Mouse (Mus musculus) hindbrain, embryonic 10.5 days (tissue): ENCODE results near the gene Cldn22. TPM values are rescaled to one million over a fixed set of nuclear protein-coding genes. Genes with fewer than 3 reads are reported as not detected.
"Not testable (repeated sequence)": the region's sequence is repeated elsewhere in the genome, so short reads cannot be mapped to it uniquely, and the experiment has no call there.

ENCODE experiments used
- DNase-seq: peaks from one replicate; pipeline ENCODE4 v3.0.0-alpha.2; 2017; ENCODE audit warnings: low spot score
- H3K27ac ChIP-seq: fragments of 300-500 bp; sonication (generic); 2 replicates; pipeline ENCODE4 v1.5.1; 2016; ENCODE audit warnings: mild to moderate bottlenecking, moderate library complexity
- H3K27me3 ChIP-seq: fragments of 300-500 bp; sonication (generic); 2 replicates; pipeline ENCODE4 v1.6.1; 2016; ENCODE audit warnings: mild to moderate bottlenecking; ENCODE audit not compliant: poor library complexity, insufficient read depth, severe bottlenecking
- H3K36me3 ChIP-seq: fragments of 300-500 bp; sonication (generic); 2 replicates; pipeline ENCODE4 v1.6.1; 2016; ENCODE audit warnings: mild to moderate bottlenecking, moderate library complexity
- H3K4me1 ChIP-seq: fragments of 300-500 bp; sonication (generic); replicated peaks from 2 replicates; pipeline ENCODE4 v1.6.1; 2016; ENCODE audit warnings: mild to moderate bottlenecking
- H3K4me3 ChIP-seq: fragments of 300-500 bp; sonication (generic); 2 replicates; pipeline ENCODE4 v1.5.1; 2016; ENCODE audit warnings: mild to moderate bottlenecking, moderate library complexity
- H3K9me3 ChIP-seq: fragments of 300-500 bp; sonication (generic); 2 replicates; pipeline ENCODE4 v1.6.1; 2016; ENCODE audit warnings: mild to moderate bottlenecking, moderate library complexity
- WGBS: fragments of 180-500 bp; shearing (Covaris S2); methylation state at CpG from one replicate; pipeline ENCODE4 v1.1.7; 2016; 5-methylcytosine and 5-hydroxymethylcytosine counted together
- polyA plus RNA-seq: library from polyadenylated mRNA; unstranded; fragments of >200 nt; fragmentation: Nextera tagmentation; extraction: Ambion mirVana; gene quantifications from 2 replicates; pipeline ENCODE4 v1.2.1, GENCODE M21; 2016

Gene Cldn22
- polyA plus RNA-seq, 1 experiment from 2014 or later: not detected

DNA sequence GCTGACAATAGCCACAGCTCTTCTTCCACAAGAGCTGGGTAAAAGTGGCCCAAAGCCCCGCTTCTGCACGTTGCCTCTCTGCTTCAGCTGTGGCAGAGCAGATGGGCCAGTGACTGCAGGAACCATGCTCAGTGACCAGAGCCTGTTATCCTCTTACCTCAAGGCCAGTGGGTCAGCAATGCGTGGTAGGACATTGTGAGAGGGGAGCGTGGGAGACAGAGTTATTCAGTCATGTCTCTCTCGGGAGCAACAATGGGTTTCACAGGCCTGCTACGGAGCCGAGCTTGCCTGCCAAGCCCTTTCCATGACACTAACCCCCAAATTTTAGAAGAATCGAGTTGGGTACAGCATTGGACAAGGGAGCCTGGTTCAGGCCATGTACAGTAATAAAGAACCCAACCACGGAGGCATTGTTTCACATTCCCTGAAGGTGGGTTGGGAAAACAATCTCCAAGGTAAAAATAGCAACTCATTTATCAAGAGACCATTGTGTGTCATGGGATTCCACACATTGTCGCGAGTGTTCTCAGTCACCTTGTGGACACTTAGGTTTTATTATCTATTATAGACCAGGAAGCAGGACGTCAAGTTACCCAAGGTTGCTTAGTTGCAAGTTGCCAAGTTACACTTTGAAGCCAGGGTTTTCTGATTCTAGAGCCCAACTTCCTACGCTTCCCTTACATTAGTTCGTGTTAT is 14.2 kb upstream of the Cldn22 start:
- Histone ChIP-seq H3K36me3 (no peaks in the 10 kb centered on the region), H3K4me1 (peaks cover 4% of the 10 kb centered on the region; the same call in 1 of the 2 replicates), H3K4me3 (no peak overlapping the region), H3K9me3 (no peaks in the 10 kb centered on the region), H3K27me3 (no peaks in the 10 kb centered on the region), H3K27ac (peak overlapping the region; percentile 56; the same call in 1 of the 2 replicates)
- DNase-seq: no peak
- 86% methylated on average over 14 of the region's 14 CpGs for WGBS

DNA sequence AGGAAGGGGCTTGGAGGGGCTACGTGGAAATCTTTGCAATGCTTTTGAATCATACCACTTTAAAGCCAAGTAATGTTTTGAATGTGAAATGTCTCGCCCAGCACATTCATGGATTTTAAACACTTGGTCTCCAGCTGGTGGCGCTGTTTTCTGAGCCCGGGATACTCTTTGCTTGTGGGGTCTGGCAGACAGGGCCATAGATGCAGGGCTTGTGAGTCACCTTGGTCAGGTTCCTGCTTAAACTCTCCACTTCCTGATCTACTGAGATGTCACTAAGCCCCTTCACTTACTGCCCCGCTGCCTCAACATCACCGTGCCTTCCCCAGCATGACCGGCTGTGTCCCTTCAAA is 13.6 kb upstream of the Cldn22 start:
- Histone ChIP-seq H3K4me1 (peaks cover 4% of the 10 kb centered on the region; the same call in 1 of the 2 replicates), H3K36me3 (no peaks in the 10 kb centered on the region), H3K9me3 (no peaks in the 10 kb centered on the region), H3K27me3 (no peaks in the 10 kb centered on the region), H3K4me3 (no peak overlapping the region), H3K27ac (peak overlapping the region; percentile 56; the same call in 1 of the 2 replicates)
- DNase-seq: no peak
- 78% methylated on average over 7 of the region's 7 CpGs for WGBS

DNA sequence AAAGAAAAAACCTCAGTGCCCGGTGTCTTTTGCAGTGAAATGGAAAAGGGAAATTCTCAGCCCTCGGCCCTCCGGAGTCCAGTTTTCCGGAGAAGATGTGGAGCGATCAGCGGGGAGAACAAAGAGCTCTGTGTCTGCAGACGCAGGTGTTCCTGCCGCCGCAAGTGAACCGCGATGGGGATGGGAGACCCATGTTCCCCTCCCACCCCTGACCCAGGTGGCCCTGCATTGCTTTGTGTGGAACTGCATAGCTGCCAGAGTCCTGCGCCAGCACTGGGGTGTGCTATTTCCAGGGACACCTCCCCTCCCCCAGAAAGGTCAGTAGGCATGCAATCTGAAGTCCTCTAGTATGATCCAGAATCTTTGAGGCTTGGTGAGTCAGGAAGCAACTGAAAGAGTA is 13.1 kb upstream of the Cldn22 start:
- Histone ChIP-seq H3K4me3 (no peak overlapping the region), H3K27me3 (no peaks in the 10 kb centered on the region), H3K4me1 (peaks cover 4% of the 10 kb centered on the region; the same call in 1 of the 2 replicates), H3K27ac (peak overlapping the region; percentile 56; the same call in 1 of the 2 replicates), H3K36me3 (no peaks in the 10 kb centered on the region), H3K9me3 (no peaks in the 10 kb centered on the region)
- peak; percentile 23 for DNase-seq
- WGBS: 74% methylated on average over 12 of the region's 12 CpGs

DNA sequence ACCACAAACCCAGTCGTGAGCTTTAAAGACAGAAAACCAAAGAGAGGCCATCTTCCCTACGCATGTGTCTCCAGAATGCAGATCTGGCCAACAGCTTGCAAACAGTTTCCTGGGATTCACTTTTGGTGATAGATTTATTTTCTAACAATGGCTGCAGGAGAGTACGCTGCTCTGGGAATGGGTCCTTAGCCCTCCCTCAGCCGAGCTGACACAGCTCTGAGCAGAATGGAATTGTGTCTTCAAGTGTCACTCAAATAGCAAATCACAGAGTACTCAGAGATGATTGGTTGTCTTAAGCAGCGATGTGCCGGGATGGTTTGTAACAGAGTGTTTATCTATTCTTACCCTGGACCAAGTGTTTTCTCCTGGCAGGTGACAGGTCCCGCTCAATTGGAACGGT is 5.2 kb upstream of the Cldn22 start:
- no peaks in the 10 kb centered on the region for H3K27me3 ChIP-seq
- H3K36me3 ChIP-seq: no peaks in the 10 kb centered on the region
- no peaks in the 10 kb centered on the region for H3K9me3 ChIP-seq
- H3K27ac ChIP-seq: no peak overlapping the region
- WGBS: 93% methylated on average over 8 of the region's 8 CpGs
- H3K4me3 ChIP-seq: no peak overlapping the region
- no peak for DNase-seq
- peaks cover 4% of the 10 kb centered on the region for H3K4me1 ChIP-seq

DNA sequence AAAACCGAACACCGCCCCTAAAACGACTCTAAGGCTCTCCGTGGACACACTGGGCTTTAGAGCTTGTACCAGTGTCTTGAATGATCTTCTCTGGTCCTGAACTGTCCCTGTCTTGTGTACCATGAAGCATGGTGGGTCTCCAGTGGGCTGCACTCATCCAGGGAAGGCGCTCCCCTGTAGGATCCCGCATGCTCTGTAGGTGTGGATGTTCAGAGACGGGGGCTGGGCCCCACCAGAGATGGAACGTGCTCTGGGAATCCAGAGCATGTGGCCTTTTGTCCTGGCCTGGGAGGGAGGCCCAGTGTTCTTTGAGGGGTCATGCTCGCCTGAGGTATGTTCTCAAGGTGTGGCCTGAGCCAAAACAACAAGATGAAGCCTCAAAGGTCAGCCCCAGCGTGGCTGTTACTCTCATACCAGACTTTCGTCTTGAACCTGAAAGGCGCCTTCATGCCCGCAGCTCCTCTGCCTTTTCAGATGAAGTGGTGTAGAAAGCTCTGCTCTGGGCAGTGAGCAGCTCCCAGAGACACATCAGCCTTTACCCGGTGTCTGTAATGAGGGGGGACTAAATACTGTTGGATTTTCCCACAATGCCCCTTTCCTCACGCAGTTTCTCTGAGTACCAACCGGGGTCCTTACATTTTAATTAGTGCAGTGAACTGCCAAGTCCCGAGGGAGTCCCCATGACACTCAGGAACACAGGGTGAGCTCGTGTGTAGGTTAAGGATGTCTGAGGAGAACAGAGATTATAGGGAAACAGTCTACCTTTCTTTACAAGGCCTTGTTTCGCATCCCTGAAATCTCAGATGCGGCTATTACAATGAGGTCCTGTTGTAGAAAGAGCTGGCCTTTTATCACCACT is 3.1 kb upstream of the Cldn22 start:
- Histone ChIP-seq H3K4me3 (no peak overlapping the region), H3K4me1 (peaks cover 16% of the 10 kb centered on the region), H3K27me3 (no peaks in the 10 kb centered on the region), H3K27ac (peak overlapping the region; percentile 24), H3K36me3 (no peaks in the 10 kb centered on the region), H3K9me3 (no peaks in the 10 kb centered on the region)
- WGBS: 83% methylated on average over 20 of the region's 20 CpGs
- no peak for DNase-seq

DNA sequence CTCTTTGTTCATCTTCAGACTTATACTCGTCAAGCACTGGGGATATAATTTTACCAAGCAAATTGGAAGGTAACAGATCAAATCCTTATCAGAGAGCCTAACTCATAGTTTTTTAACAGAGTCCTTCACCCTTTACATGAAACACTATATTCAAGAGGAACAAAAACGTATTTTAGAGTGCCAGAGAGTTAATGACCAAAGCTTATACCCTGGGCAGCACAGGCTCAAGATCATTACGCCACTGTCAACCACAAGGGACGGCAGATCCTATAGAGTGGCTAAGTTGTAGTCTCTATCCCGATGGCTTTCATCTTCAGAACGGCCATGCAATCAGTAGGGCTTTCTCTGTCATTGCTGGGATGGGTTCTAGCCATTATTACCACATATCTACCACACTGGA is 2.4 kb upstream of the Cldn22 start, which contains the start of gene Cldn24:
Gene Cldn24 (plus strand): TSS at position 301 of the 400 bp plus-strand sequence.
- Histone ChIP-seq H3K36me3 (no peaks in the 10 kb centered on the region), H3K4me1 (peaks cover 16% of the 10 kb centered on the region), H3K27me3 (no peaks in the 10 kb centered on the region), H3K9me3 (no peaks in the 10 kb centered on the region), H3K27ac (peak within 1 kb of the TSS; percentile 24), H3K4me3 (no peak within 1 kb of the TSS)
- WGBS: 84% methylated on average over 6 of the region's 6 CpGs
- no peak for DNase-seq

DNA sequence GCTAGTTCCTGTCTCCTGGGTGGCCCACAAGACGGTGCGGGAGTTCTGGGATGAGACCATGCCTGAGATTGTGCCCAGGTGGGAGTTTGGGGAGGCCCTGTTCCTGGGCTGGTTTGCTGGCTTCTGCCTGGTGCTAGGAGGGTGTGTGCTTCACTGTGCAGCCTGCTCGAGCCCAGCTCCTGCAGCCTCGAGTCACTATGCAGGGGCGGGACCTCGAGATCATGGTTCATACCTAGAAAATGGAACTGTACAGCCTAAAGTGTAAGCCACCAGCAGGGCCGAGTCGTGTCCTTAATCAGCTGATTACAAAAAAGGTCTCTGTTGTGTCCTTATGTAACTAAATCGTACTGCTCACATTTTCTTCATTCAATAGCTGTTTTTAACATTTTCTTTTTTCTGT is 1.7 kb upstream of the Cldn22 start:
- H3K9me3 ChIP-seq, H3K36me3 ChIP-seq, DNase-seq, H3K27me3 ChIP-seq, H3K4me3 ChIP-seq, H3K27ac ChIP-seq: not testable (repeated sequence)
- WGBS: 83% methylated on average over 7 of the region's 9 CpGs
- peaks cover 16% of the 10 kb centered on the region for H3K4me1 ChIP-seq

DNA sequence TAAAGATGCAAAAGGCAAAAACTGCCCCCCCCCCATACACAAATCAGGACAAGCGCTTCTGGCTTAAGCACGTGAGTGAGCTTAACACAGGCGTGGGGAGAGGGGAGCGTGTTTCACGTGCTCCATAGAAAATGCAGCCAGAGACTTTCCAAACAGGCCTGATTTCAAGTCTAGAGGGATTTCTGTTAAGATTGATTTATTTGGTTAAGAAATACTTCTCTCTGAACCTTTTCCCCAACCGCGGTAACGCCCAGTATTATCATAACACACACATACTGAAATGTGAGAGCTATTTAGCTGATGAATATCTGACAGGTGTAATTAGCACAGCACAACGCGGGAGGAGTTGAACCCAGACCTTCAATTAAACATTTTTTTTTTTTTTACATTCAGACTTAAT is 505 bp upstream of the Cldn22 start:
- DNase-seq: no peak
- WGBS: 77% methylated on average over 10 of the region's 10 CpGs

DNA sequence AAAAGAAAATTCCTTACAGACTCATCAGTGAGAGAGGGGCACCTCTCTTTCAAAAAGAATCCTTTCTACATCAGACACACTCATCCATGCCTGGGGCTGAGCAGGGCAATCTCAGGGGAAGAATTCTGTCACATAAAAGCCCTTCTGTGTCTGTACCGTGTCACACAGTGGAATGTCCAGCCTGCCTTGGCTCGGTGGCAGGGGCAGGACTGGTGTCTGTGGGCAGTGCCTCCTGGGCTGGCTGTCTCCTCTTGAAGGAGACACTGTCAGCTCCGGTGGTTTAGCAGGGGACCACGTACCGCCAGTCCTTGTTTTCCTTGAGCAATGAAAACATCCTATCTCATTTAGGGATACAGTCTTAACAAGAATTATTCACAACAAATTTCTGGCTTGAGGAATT is 1.3 kb downstream of the Cldn22 start:
- WGBS: 53% methylated on average over 5 of the region's 5 CpGs
- Histone ChIP-seq H3K36me3 (peaks cover 24% of the 10 kb centered on the region), H3K27ac (peak overlapping the region; percentile 16; the same call in 1 of the 2 replicates)

More for the DNA sequence above, 505 bp upstream of the Cldn22 start:
- H3K4me1 ChIP-seq: peaks cover 21% of the 10 kb centered on the region
- no peaks in the 10 kb centered on the region for H3K9me3 ChIP-seq
- H3K4me3 ChIP-seq: no peak overlapping the region
- no peaks in the 10 kb centered on the region for H3K27me3 ChIP-seq
- peaks cover 6% of the 10 kb centered on the region for H3K36me3 ChIP-seq
- no peak overlapping the region for H3K27ac ChIP-seq

DNA sequence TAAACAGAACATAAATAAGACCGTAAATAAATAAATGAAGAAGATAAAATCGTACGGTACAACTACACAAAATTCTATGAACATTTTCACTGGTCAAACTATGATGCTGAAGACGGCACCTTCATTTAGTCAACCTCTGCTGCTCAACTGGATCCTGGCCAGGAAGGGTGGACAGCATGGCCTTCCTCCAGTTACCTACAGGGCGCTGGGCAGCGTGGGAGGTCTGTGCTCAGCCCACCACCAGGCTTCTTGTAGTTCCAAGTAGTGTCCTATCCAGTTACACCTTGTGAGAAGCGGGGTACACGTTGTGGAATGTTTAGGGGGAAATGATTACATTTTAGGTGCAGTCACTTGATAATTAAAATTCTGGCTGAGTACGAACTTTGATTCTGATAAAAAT is 2.6 kb downstream of the Cldn22 start:
- Histone ChIP-seq H3K27me3 (no peaks in the 10 kb centered on the region), H3K27ac (no peak overlapping the region), H3K36me3 (peaks cover 34% of the 10 kb centered on the region), H3K9me3 (no peaks in the 10 kb centered on the region), H3K4me3 (no peak overlapping the region), H3K4me1 (peaks cover 17% of the 10 kb centered on the region)
- no peak for DNase-seq
- 87% methylated on average over 9 of the region's 9 CpGs for WGBS

More for the DNA sequence above, 1.3 kb downstream of the Cldn22 start:
- H3K27me3 ChIP-seq: no peaks in the 10 kb centered on the region
- H3K9me3 ChIP-seq: no peaks in the 10 kb centered on the region
- DNase-seq: no peak
- H3K4me1 ChIP-seq: peaks cover 21% of the 10 kb centered on the region
- H3K4me3 ChIP-seq: no peak overlapping the region

DNA sequence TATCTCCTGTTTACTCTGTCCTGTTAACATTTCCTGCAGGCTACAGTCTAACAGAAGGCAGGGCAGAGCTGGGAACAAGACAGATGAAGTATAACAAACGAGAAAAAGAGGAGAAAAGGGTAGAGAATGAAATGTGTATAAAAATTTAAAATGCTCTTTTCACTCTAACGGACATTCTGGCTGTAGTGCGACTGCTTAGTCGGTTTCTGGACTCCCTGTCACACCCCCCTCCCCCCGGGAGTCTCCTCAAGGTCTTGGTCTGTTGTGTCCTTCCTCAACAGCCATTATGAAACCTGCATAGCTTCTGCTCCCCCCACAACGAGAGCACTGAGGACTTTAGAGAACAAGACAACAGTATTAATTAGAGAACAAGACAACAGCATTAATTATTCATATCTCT is 8.3 kb downstream of the Cldn22 start:
- no peak for DNase-seq
- Histone ChIP-seq H3K9me3 (no peaks in the 10 kb centered on the region), H3K4me1 (peaks cover 9% of the 10 kb centered on the region; the same call in 1 of the 2 replicates), H3K27me3 (no peaks in the 10 kb centered on the region), H3K36me3 (peaks cover 45% of the 10 kb centered on the region), H3K4me3 (no peak overlapping the region), H3K27ac (no peak overlapping the region)
- WGBS: 89% methylated on average over 6 of the region's 6 CpGs

DNA sequence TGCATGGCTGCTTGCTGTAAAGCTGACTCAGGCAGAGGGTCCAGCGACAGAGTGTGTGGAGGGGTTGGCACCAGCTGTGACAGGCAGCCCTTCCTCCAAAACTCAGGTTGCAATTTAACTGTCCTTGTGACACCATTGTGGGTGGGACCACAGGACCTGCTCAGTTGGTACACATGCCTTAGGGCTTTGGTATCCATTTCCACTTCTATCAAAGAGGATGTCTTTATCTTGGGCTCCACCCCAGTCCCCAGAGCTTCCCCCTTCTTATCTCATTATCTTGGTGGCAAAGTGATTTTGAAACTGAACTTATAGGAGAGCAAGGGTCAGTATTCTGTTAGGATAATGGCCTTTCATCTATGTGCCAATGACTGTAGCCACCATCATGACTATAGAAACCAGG is 9.7 kb downstream of the Cldn22 start:
- no peak for DNase-seq
- Histone ChIP-seq H3K36me3 (peaks cover 44% of the 10 kb centered on the region), H3K27ac (no peak overlapping the region), H3K4me3 (no peak overlapping the region), H3K4me1 (0 out of 2 replicates have a peak, but pooled peaks cover 5% of the 10 kb centered on the region), H3K27me3 (no peaks in the 10 kb centered on the region), H3K9me3 (no peaks in the 10 kb centered on the region)
- 83% methylated on average over 1 of the region's 1 CpGs for WGBS

DNA sequence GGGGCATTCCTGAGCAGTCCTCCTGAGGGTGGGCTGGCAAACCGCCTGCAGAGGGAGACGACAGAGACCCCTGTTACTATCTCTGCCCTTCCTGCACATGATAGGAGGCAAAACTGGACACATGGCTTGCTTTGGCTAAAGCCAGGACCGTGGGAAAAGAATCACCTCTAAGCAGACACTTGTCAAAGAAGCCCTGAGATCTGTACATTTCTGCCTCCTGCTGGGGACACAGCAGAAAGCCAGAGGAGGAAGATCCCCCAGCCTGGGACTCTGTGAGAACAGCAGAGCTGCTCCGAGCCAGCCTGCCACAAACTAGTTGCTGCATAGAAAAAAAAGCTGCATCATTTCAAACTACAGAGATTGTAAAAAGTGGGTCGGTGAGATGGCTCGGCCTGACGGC is 18.8 kb downstream of the Cldn22 start:
- WGBS: 82% methylated on average over 7 of the region's 7 CpGs
- Histone ChIP-seq H3K27ac (0 out of 2 replicates have a peak overlapping the region, but pooled peaks have one; percentile 9), H3K4me3 (no peak overlapping the region), H3K9me3 (0 out of 2 replicates have a peak, but pooled peaks cover 4% of the 10 kb centered on the region), H3K36me3 (peaks cover 87% of the 10 kb centered on the region), H3K27me3 (no peaks in the 10 kb centered on the region), H3K4me1 (no peaks in the 10 kb centered on the region)
- no peak for DNase-seq
